In genomic region chr8:87957871-87958450, GRCm38 (mm10) we compare ENCODE assay signal across 8 mouse cellular contexts. TPM values are rescaled to one million over a fixed set of nuclear protein-coding genes. Genes with fewer than 3 reads are reported as not detected.
DNase-seq lines count a peak whose midpoint lies in the region; ATAC-seq and TF ChIP-seq lines count a peak whose summit lies in the region.

No protein-coding gene starts in this region.

- TF ChIP-seq CTCF in brain, embryonic 14.5 days (IDR thresholded peaks at IDR 0.05; ENCODE audit: borderline replicate concordance, extremely low read depth, insufficient read depth, insufficient read length): no peak
- TF ChIP-seq CTCF in forebrain, postnatal 0 days (IDR thresholded peaks at IDR 0.05; ENCODE audit: low read depth): no peak
- no peak for TF ChIP-seq CTCF in midbrain, postnatal 0 days (IDR thresholded peaks at IDR 0.05)

- DNase-seq in ES-CJ7 (ENCODE audit: low read depth, low spot score): peak; percentile 66
- peak; percentile 72 for DNase-seq in brain, embryonic 14.5 days (ENCODE audit: low read depth)
- DNase-seq in forebrain, postnatal 0 days: peak; percentile 59
- no peak for DNase-seq in midbrain, postnatal 0 days (ENCODE audit: low spot score)
- no peak for DNase-seq in left cerebral cortex, adult 18-20 months (ENCODE audit: low spot score in 2 of 2)
- DNase-seq in thymus, postnatal 25 days: no peak

- H3K9me3 ChIP-seq in forebrain, postnatal 0 days (ENCODE audit: low read length): no peaks in the 10 kb centered on the region
- no peaks in the 10 kb centered on the region for H3K9me3 ChIP-seq in hindbrain, embryonic 13.5 days
- no peaks in the 10 kb centered on the region for H3K9me3 ChIP-seq in limb, embryonic 15.5 days
- no peaks in the 10 kb centered on the region for H3K9me3 ChIP-seq in midbrain, postnatal 0 days (ENCODE audit: low read length)

- H3K27me3 ChIP-seq in forebrain, postnatal 0 days (ENCODE audit: insufficient read depth, low read length): peaks cover 10% of the 10 kb centered on the region
- peaks cover 18% of the 10 kb centered on the region for H3K27me3 ChIP-seq in hindbrain, embryonic 13.5 days
- H3K27me3 ChIP-seq in limb, embryonic 15.5 days: peaks cover 18% of the 10 kb centered on the region
- no peaks in the 10 kb centered on the region for H3K27me3 ChIP-seq in midbrain, postnatal 0 days (ENCODE audit: insufficient read depth, low read length)

- H3K36me3 ChIP-seq in forebrain, postnatal 0 days (ENCODE audit: insufficient read depth): no peaks in the 10 kb centered on the region
- H3K36me3 ChIP-seq in hindbrain, embryonic 13.5 days: no peaks in the 10 kb centered on the region
- H3K36me3 ChIP-seq in limb, embryonic 15.5 days: no peaks in the 10 kb centered on the region
- H3K36me3 ChIP-seq in midbrain, postnatal 0 days (ENCODE audit: insufficient read depth, low read length): no peaks in the 10 kb centered on the region

- peak overlapping the region; percentile 72 for H3K4me3 ChIP-seq in forebrain, postnatal 0 days (ENCODE audit: low read depth, low read length)
- H3K4me3 ChIP-seq in hindbrain, embryonic 13.5 days: peak overlapping the region; percentile 95
- peak overlapping the region; percentile 81 for H3K4me3 ChIP-seq in limb, embryonic 15.5 days
- H3K4me3 ChIP-seq in midbrain, postnatal 0 days (ENCODE audit: low read depth, low read length): peak overlapping the region; percentile 87

- H3K9ac ChIP-seq in forebrain, postnatal 0 days: peak overlapping the region; percentile 71
- H3K9ac ChIP-seq in hindbrain, embryonic 13.5 days: peak overlapping the region; percentile 98
- H3K9ac ChIP-seq in limb, embryonic 15.5 days: peak overlapping the region; percentile 89
- H3K9ac ChIP-seq in midbrain, postnatal 0 days (replicated peaks; ENCODE audit: low read length, poor library complexity, severe bottlenecking): peak overlapping the region; percentile 82

- WGBS in forebrain, postnatal 0 days: 4% methylated on average over 20 of the region's 20 CpGs
- under 1% methylated on average over 20 of the region's 20 CpGs for whole genome bisulfite sequencing in hindbrain, embryonic 13.5 days
- WGBS in limb, embryonic 15.5 days: 2% methylated on average over 20 of the region's 20 CpGs
- 2% methylated on average over 20 of the region's 20 CpGs for WGBS in midbrain, postnatal 0 days

- H3K4me1 ChIP-seq in forebrain, postnatal 0 days (ENCODE audit: insufficient read depth): peaks cover 7% of the 10 kb centered on the region; the same call in 1 of the 2 replicates
- peaks cover 78% of the 10 kb centered on the region for H3K4me1 ChIP-seq in hindbrain, embryonic 13.5 days (replicated peaks)
- H3K4me1 ChIP-seq in limb, embryonic 15.5 days: peaks cover 69% of the 10 kb centered on the region
- peaks cover 23% of the 10 kb centered on the region for H3K4me1 ChIP-seq in midbrain, postnatal 0 days (ENCODE audit: insufficient read depth, low read length)

- H3K4me2 ChIP-seq in forebrain, postnatal 0 days (ENCODE audit: low read depth): peak overlapping the region; percentile 98
- peak overlapping the region; percentile 97 for H3K4me2 ChIP-seq in hindbrain, embryonic 13.5 days
- H3K4me2 ChIP-seq in limb, embryonic 15.5 days: peak overlapping the region; percentile 89
- peak overlapping the region; percentile 99 for H3K4me2 ChIP-seq in midbrain, postnatal 0 days (ENCODE audit: low read depth, low read length, poor library complexity, severe bottlenecking)

- no peak for TF ChIP-seq POLR2A in brain, embryonic 14.5 days (IDR thresholded peaks at IDR 0.05; ENCODE audit: borderline replicate concordance, extremely low read depth, insufficient read depth, insufficient read length, poor library complexity, severe bottlenecking)

- no peak for ATAC-seq in forebrain, postnatal 0 days
- peak; percentile 2; the same call in 1 of the 2 replicates for ATAC-seq in hindbrain, embryonic 13.5 days (ENCODE audit: low FRiP score)
- ATAC-seq in limb, embryonic 15.5 days (ENCODE audit: insufficient number of reproducible peaks, low FRiP score, low TSS enrichment, low read depth): no peak
- ATAC-seq in midbrain, postnatal 0 days (ENCODE audit: low FRiP score): no peak

- peak overlapping the region; percentile 81 for H3K27ac ChIP-seq in forebrain, postnatal 0 days (ENCODE audit: low read depth, low read length)
- peak overlapping the region; percentile 99 for H3K27ac ChIP-seq in hindbrain, embryonic 13.5 days
- peak overlapping the region; percentile 98 for H3K27ac ChIP-seq in limb, embryonic 15.5 days
- H3K27ac ChIP-seq in midbrain, postnatal 0 days (ENCODE audit: low read depth, low read length): peak overlapping the region; percentile 81; the same call in 1 of the 2 replicates

RNA-seq across cellular contexts. Expression of gene Zfp423, which starts 1.4 kb away (rescaled TPM):
- polyA plus RNA-seq in brain, embryonic 14.5 days (2012; rRNA removed): 58.6 and 113 TPM in 2 replicates
- 32.5 and 34.6 TPM in 2 replicates for total RNA-seq in forebrain, postnatal 0 days (2014; rRNA removed)
- polyA plus RNA-seq in forebrain, postnatal 0 days (2015; fragmentation: Nextera tagmentation; extraction: Ambion mirVana): 10.7 and 18.4 TPM in 2 replicates
- polyA plus RNA-seq in hindbrain, embryonic 13.5 days (2015; fragmentation: Nextera tagmentation; extraction: Ambion mirVana): 39.6 and 39.9 TPM in 2 replicates
- 14.3 and 14.5 TPM in 2 replicates for polyA plus RNA-seq in limb, embryonic 15.5 days (2015; fragmentation: Nextera tagmentation; extraction: Ambion mirVana)
- total RNA-seq in midbrain, postnatal 0 days (2014; rRNA removed): 53.6 and 57.5 TPM in 2 replicates
- polyA plus RNA-seq in midbrain, postnatal 0 days (2015; fragmentation: Nextera tagmentation; extraction: Ambion mirVana): 17.9 and 22.9 TPM in 2 replicates
- total RNA-seq in left cerebral cortex, adult 18-20 months (2021): 10 to 100 TPM; 22.2 to 28.8 TPM

Comparison
In these comparisons a context has a peak if more than half of its experiments do, and no peak if none do; other contexts are left out.
1. DNase-seq: peak in ES-CJ7 (single experiment), brain, embryonic 14.5 days (single experiment) and forebrain, postnatal 0 days (single experiment); none in midbrain, postnatal 0 days (single experiment), left cerebral cortex, adult 18-20 months (0 of 2) and thymus, postnatal 25 days (single experiment).
2. Peak in every context shown above with its lines, with median percentiles within 50 percentile points of each other: H3K27ac ChIP-seq, H3K4me2 ChIP-seq, H3K4me3 ChIP-seq and H3K9ac ChIP-seq.